Mouse (Mus musculus) CH12.LX (cell line): ENCODE data around the gene Paqr6. TPM values are rescaled to one million over a fixed set of nuclear protein-coding genes. Genes with fewer than 3 reads are reported as not detected.

Source experiments
- DNase-seq: peaks from one replicate; pipeline ENCODE4 v3.0.0-alpha.2; 2013; ENCODE audit errors: extremely low read depth
- H3K27ac ChIP-seq: 2 replicates; pipeline ENCODE4 v1.5.1; 2012; ENCODE audit warnings: low read depth, mild to moderate bottlenecking, control low read depth, moderate library complexity; ENCODE audit not compliant: insufficient read depth
- H3K27me3 ChIP-seq: replicated peaks from 2 replicates; pipeline ENCODE3; 2012; ENCODE audit warnings: inconsistent platforms
- H3K36me3 ChIP-seq, 2 experiments: replicated peaks in 1 of 2; 2 replicates each; pipeline versions ENCODE3 to v1.6.1; 2012; ENCODE audit warnings: inconsistent platforms in 1 of 2, low read length in 1 of 2, mild to moderate bottlenecking in 1 of 2, mixed read lengths in 1 of 2, moderate library complexity in 1 of 2; ENCODE audit not compliant: control insufficient read depth in 1 of 2, insufficient read depth in 1 of 2
- H3K4me1 ChIP-seq, 2 experiments: 2 replicates each; pipeline ENCODE4 v1.6.1; 2012; ENCODE audit warnings: inconsistent platforms in 1 of 2, moderate library complexity in 1 of 2; ENCODE audit not compliant: insufficient read depth in 2 of 2, control insufficient read depth in 1 of 2
- H3K4me2 ChIP-seq: 2 replicates; pipeline ENCODE4 v1.6.1; 2012; ENCODE audit warnings: low read depth, mild to moderate bottlenecking, control low read depth; ENCODE audit not compliant: poor library complexity, insufficient read depth, severe bottlenecking
- H3K4me3 ChIP-seq, 3 experiments: fragments of 150-350 bp in 1 of 3; sonication (generic) in 1 of 3; replicated peaks in 1 of 3; 2 replicates each; pipeline versions ENCODE3 to v1.5.1; 2011 to 2012; ENCODE audit warnings: low read depth in 2 of 3, low read length in 2 of 3, mild to moderate bottlenecking in 2 of 3, moderate library complexity in 2 of 3, control low read depth in 1 of 3, improper control_type of control experiment in 1 of 3, inconsistent platforms in 1 of 3, mixed read lengths in 1 of 3; ENCODE audit not compliant: poor library complexity in 1 of 3
- H3K79me2 ChIP-seq: replicated peaks from 2 replicates; pipeline ENCODE4 v1.6.1; 2012; ENCODE audit warnings: mild to moderate bottlenecking, moderate library complexity; ENCODE audit not compliant: control insufficient read depth, poor library complexity, insufficient read depth, severe bottlenecking; ENCODE audit errors: extremely low read depth
- H3K9ac ChIP-seq: 2 replicates; pipeline ENCODE4 v1.6.1; 2012; ENCODE audit warnings: low read depth, mild to moderate bottlenecking, control low read depth, moderate library complexity; ENCODE audit not compliant: insufficient read depth
- H3K9me3 ChIP-seq: replicated peaks from 2 replicates; pipeline ENCODE3; 2012; ENCODE audit warnings: low read length, inconsistent platforms, mixed read lengths
- CTCF ChIP-seq, 2 experiments: IDR thresholded peaks in 1 of 2; conservative IDR thresholded peaks in 1 of 2; 2 replicates each; pipeline ENCODE4 v1.5.1; 2011 to 2012; ENCODE audit warnings: low read depth in 2 of 2, low read length in 2 of 2, improper control_type of control experiment in 1 of 2, inconsistent platforms in 1 of 2, mild to moderate bottlenecking in 1 of 2, moderate library complexity in 1 of 2
- EP300 ChIP-seq: IDR thresholded peaks from 2 replicates; pipeline ENCODE4 v1.6.1; 2011; ENCODE audit warnings: low read length, improper control_type of control experiment
- ETS1 ChIP-seq: conservative IDR thresholded peaks from 2 replicates; pipeline ENCODE4 v1.6.1; 2012; ENCODE audit warnings: low read depth, mild to moderate bottlenecking, inconsistent platforms, low read length, improper control_type of control experiment, moderate library complexity
- GABPA ChIP-seq: IDR thresholded peaks from 2 replicates; pipeline ENCODE4 v1.6.1; 2012; ENCODE audit warnings: low read depth, low read length, improper control_type of control experiment, inconsistent platforms; ENCODE audit not compliant: insufficient replicate concordance
- HCFC1 ChIP-seq: IDR thresholded peaks from 2 replicates; pipeline ENCODE4 v1.6.1; 2012; ENCODE audit warnings: low read depth, mild to moderate bottlenecking, inconsistent platforms, low read length, improper control_type of control experiment
- IRF4 ChIP-seq: IDR thresholded peaks from 2 replicates; pipeline ENCODE4 v1.6.1; 2014; ENCODE audit warnings: low read depth, mild to moderate bottlenecking, inconsistent platforms, low read length, improper control_type of control experiment
- JUN ChIP-seq: IDR thresholded peaks from 2 replicates; pipeline ENCODE4 v1.6.1; 2011; ENCODE audit warnings: low read depth, mild to moderate bottlenecking, low read length, improper control_type of control experiment, moderate library complexity; ENCODE audit not compliant: insufficient read depth
- JUND ChIP-seq: conservative IDR thresholded peaks from 2 replicates; pipeline ENCODE4 v1.6.1; 2011; ENCODE audit warnings: low read depth, low read length, improper control_type of control experiment
- KAT2A ChIP-seq: IDR thresholded peaks from 2 replicates; pipeline ENCODE4 v1.6.1; 2012; ENCODE audit warnings: low read length, improper control_type of control experiment, inconsistent platforms; ENCODE audit not compliant: insufficient replicate concordance
- MAFK ChIP-seq: IDR thresholded peaks from 2 replicates; pipeline ENCODE4 v1.6.1; 2011; ENCODE audit warnings: low read length, improper control_type of control experiment; ENCODE audit not compliant: insufficient replicate concordance
- MAX ChIP-seq: IDR thresholded peaks from 2 replicates; pipeline ENCODE4 v1.6.1; 2011; ENCODE audit warnings: low read length, improper control_type of control experiment
- MAZ ChIP-seq: IDR thresholded peaks from 2 replicates; pipeline ENCODE4 v1.6.1; 2012; ENCODE audit warnings: low read depth, mild to moderate bottlenecking, inconsistent platforms, low read length, improper control_type of control experiment, moderate library complexity
- MEF2A ChIP-seq: IDR thresholded peaks from 2 replicates; pipeline ENCODE4 v1.6.1; 2014; ENCODE audit warnings: low read depth, mild to moderate bottlenecking, inconsistent platforms, low read length, improper control_type of control experiment, borderline replicate concordance
- MXI1 ChIP-seq: IDR thresholded peaks from 2 replicates; pipeline ENCODE4 v1.6.1; 2011; ENCODE audit warnings: mild to moderate bottlenecking, low read depth, low read length, improper control_type of control experiment
- NRF1 ChIP-seq: IDR thresholded peaks from 2 replicates; pipeline ENCODE4 v1.6.1; 2014; ENCODE audit warnings: low read depth, mild to moderate bottlenecking, inconsistent platforms, low read length, improper control_type of control experiment, moderate library complexity
- PAX5 ChIP-seq: IDR thresholded peaks from 2 replicates; pipeline ENCODE4 v1.6.1; 2012; ENCODE audit warnings: low read length, inconsistent platforms, mixed read lengths
- RAD21 ChIP-seq: IDR thresholded peaks from 2 replicates; pipeline ENCODE4 v1.6.1; 2011; ENCODE audit warnings: low read depth, mild to moderate bottlenecking, low read length, improper control_type of control experiment, moderate library complexity
- RCOR1 ChIP-seq: conservative IDR thresholded peaks from 2 replicates; pipeline ENCODE4 v1.6.1; 2012; ENCODE audit warnings: low read depth, mild to moderate bottlenecking, inconsistent platforms, low read length, improper control_type of control experiment
- SIN3A ChIP-seq: IDR thresholded peaks from 2 replicates; pipeline ENCODE4 v1.6.1; 2012; ENCODE audit warnings: low read length, improper control_type of control experiment, inconsistent platforms
- SMC3 ChIP-seq: IDR thresholded peaks from 2 replicates; pipeline ENCODE4 v1.6.1; 2011; ENCODE audit warnings: low read depth, low read length, improper control_type of control experiment
- TBP ChIP-seq: conservative IDR thresholded peaks from 2 replicates; pipeline ENCODE4 v1.6.1; 2011; ENCODE audit warnings: low read depth, low read length, improper control_type of control experiment
- TCF12 ChIP-seq: IDR thresholded peaks from 2 replicates; pipeline ENCODE4 v1.6.1; 2014; ENCODE audit warnings: low read depth, mild to moderate bottlenecking, inconsistent platforms, low read length, improper control_type of control experiment
- UBTF ChIP-seq: IDR thresholded peaks from 2 replicates; pipeline ENCODE4 v1.6.1; 2012; ENCODE audit warnings: low read depth, mild to moderate bottlenecking, inconsistent platforms, low read length, improper control_type of control experiment, moderate library complexity
- ZKSCAN1 ChIP-seq: IDR thresholded peaks from 2 replicates; pipeline ENCODE4 v1.6.1; 2012; ENCODE audit warnings: low read depth, inconsistent platforms, low read length, improper control_type of control experiment, borderline replicate concordance
- ZNF384 ChIP-seq: IDR thresholded peaks from 2 replicates; pipeline ENCODE4 v1.6.1; 2012; ENCODE audit warnings: low read depth, low read length, improper control_type of control experiment, inconsistent platforms
- dilution Hi-C: fragments of 300-500 bp; cut with MboI; formaldehyde crosslinking; loops from 2 replicates; pipeline ENCODE4 v1.14.3; 2020; ENCODE audit warnings: low sequenced_read_pairs; ENCODE audit not compliant: extremely low pct_unique_long_range_greater_than_20kb, extremely low pct_ligation_motif_present
- in situ Hi-C: fragments of 300-500 bp; cut with MboI; formaldehyde crosslinking; loops from 3 replicates; pipeline ENCODE4 v1.14.3; 2019; ENCODE audit warnings: low sequenced_read_pairs, low pct_ligation_motif_present, low pct_unique_long_range_greater_than_20kb, mixed read lengths
- polyA plus RNA-seq: library from polyadenylated mRNA; unstranded; fragments of >175 nt; gene quantifications from 2 replicates; pipeline ENCODE4 v1.2.1, GENCODE M21; 2012; ENCODE audit warnings: low read depth; ENCODE audit not compliant: insufficient read length
- total RNA-seq, 2 experiments: library from RNA; depleted of rRNA; stranded (reverse); fragments of 300-350 nt in 1 of 2; fragments of >200 nt in 1 of 2; gene quantifications; 2 replicates each; pipeline ENCODE4 v1.2.3; 2012 to 2014

The Paqr6 gene
- total and polyA plus RNA-seq, 3 experiments: 0.13 to 0.21 TPM; not detected in 1

- Histone ChIP-seq H3K27me3 (no peaks in the 10 kb centered on the region), H3K9me3 (no peaks in the 10 kb centered on the region), H3K4me3 (peak overlapping the region in 2 of 3 experiments; percentile 34 to 77), H3K79me2 (peaks cover 18% of the 10 kb centered on the region; the same call in 1 of the 2 replicates), H3K9ac (peak overlapping the region; percentile 77), H3K4me1 (peaks cover 8 to 42% of the 10 kb centered on the region in 2 experiments), H3K27ac (no peak overlapping the region), H3K4me2 (peak overlapping the region; percentile 57), H3K36me3 (peaks cover 17 to 63% of the 10 kb centered on the region in 2 experiments)
- dilution Hi-C loops: no loop called here
- no peak for DNase-seq
- no peak for TF ChIP-seq RAD21
- no peak for TF ChIP-seq CTCF (conservative IDR thresholded peaks at IDR 0.05 in 1 of 2, IDR thresholded peaks at IDR 0.05 in 1 of 2; ENCODE audit: low read depth in 2 of 2, low read length in 2 of 2)
- no peak for TF ChIP-seq RCOR1
- no peak for TF ChIP-seq KAT2A
- TF ChIP-seq HCFC1: no peak
- in situ Hi-C loops: no loop called here
Measured at GRCm38 (mm10) chr3:88410645-88411031, 46.3 kb downstream of the Paqr6 start.

- no peak for DNase-seq
- Histone ChIP-seq H3K9ac (no peak overlapping the region), H3K27me3 (no peaks in the 10 kb centered on the region), H3K4me1 (peaks cover 8 to 36% of the 10 kb centered on the region in 2 experiments), H3K4me3 (no peak overlapping the region), H3K36me3 (peaks cover 26 to 65% of the 10 kb centered on the region in 2 experiments), H3K27ac (no peak overlapping the region), H3K9me3 (no peaks in the 10 kb centered on the region), H3K4me2 (no peak overlapping the region), H3K79me2 (peaks cover 14% of the 10 kb centered on the region; the same call in 1 of the 2 replicates)
- in situ Hi-C loops (no loop called here), dilution Hi-C loops (no loop called here)
- TF ChIP-seq TCF12 (no peak), NRF1 (no peak), RAD21 (no peak), GABPA (no peak), ETS1 (no peak)
Measured at GRCm38 (mm10) chr3:88411681-88412080, 47.3 kb downstream of the Paqr6 start.

- Histone ChIP-seq H3K36me3 (peaks cover 32 to 69% of the 10 kb centered on the region in 2 experiments), H3K4me1 (peaks cover 3 to 26% of the 10 kb centered on the region in 2 experiments), H3K79me2 (peaks cover 14% of the 10 kb centered on the region; the same call in 1 of the 2 replicates), H3K27me3 (no peaks in the 10 kb centered on the region), H3K9me3 (no peaks in the 10 kb centered on the region), H3K9ac (no peak overlapping the region), H3K27ac (no peak overlapping the region), H3K4me2 (no peak overlapping the region), H3K4me3 (no peak overlapping the region)
- DNase-seq: no peak
- dilution Hi-C loops: no loop called here
- in situ Hi-C loops: no loop called here
- no peak for TF ChIP-seq MAX
- TF ChIP-seq ZKSCAN1: no peak
- no peak for TF ChIP-seq NRF1
- no peak for TF ChIP-seq HCFC1
- no peak for TF ChIP-seq SIN3A
- no peak for TF ChIP-seq SMC3
- TF ChIP-seq MAZ: no peak
- TF ChIP-seq MAFK: no peak
- TF ChIP-seq UBTF: no peak
- no peak for TF ChIP-seq ZNF384
- no peak for TF ChIP-seq TBP
- TF ChIP-seq MXI1: no peak
- TF ChIP-seq PAX5: no peak
- TF ChIP-seq EP300: no peak
- no peak for TF ChIP-seq MEF2A
- TF ChIP-seq IRF4: no peak
- no peak for TF ChIP-seq JUN
- TF ChIP-seq JUND: no peak
Measured at GRCm38 (mm10) chr3:88412636-88413035, 48.3 kb downstream of the Paqr6 start.
